Mouse (Mus musculus): ENCODE measurements at regions not wholly inside any gene's neighbourhood (a gene's known extent, or its start where the extent isn't known, plus 50 kb on each side); places are given as distances from the start of the nearest gene placed in this dataset.
"Not testable (repeated sequence)": the region's sequence is repeated elsewhere in the genome, so short reads cannot be mapped to it uniquely, and the experiment has no call there.

DNA sequence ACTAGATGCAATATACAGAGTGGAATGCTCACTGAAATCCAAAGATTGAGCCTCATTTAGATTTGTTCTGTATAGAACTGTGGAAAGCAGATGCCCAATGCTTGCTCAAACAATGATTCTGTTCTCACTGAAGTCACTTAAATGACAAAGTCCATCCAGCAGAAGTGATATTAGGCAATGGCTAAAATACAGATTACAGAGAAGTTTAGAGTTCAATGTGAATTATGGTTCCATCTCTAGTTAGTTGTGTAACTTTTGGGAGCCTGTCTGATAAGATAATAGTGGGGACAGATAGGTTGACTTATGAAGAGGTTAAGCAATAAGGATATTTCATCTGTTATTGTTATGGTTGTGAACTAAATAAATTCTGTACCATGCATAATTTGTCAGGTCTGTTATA lies 165.5 kb downstream of the Slco6d1 start:
- no peak for DNase-seq (ENCODE audit: low read depth, low spot score)

DNA sequence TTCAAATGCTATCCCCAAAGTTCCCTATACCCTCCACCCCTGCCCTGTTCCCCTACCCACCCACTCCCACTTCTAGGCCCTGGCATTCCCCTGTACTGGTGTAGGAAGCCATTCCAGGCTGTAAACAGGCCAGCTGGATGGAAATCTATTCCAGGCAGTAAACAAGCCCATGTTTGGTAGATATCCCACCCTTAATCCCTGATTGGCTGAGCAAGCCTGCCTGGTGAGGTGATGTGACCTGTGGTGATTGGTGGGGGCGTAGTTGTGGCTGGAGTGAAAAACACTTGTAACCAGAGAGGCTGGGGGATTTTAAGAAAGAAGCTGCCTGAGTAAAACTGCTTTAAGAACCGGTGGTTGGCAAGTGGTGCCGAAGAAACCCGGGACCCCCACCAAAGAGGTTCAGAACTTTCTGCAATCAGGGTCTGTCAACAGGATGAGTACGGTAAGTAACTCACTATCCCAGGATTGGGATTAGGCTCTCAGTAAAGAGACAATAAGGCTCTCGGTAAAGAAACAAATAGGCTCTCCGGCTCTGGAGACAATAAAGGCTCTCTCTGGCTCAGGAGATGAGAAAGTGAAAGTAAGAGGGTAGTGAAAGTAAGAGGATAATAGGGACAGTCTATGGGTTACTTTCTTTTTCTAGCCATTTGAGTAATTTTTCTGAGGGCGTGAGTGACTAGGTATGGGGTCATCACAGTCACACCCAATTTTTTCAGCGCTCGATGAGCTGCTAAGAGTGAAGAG lies 168.5 kb downstream of the Slco6d1 start:
- DNase-seq (ENCODE audit: low read depth, low spot score): peak; percentile 6

DNA sequence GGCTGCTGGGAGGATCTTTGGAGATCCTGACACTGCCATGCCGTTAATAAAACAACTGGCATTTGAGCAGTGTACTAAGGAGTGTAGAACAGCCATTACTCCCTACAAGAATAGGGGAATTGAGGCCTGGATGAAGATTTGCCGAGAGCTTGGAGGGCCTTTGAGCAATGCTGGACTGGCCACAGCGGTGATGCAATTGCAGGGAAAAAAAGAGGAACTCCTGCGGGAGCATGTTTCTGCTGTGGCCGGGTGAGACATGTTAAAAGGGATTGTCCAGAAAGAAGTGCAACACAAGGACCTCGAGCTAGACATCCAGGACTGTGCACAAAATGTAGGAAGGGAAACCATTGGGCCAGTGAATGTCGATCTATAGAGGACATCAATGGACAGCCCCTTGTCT lies 170.1 kb downstream of the Slco6d1 start:
- DNase-seq (ENCODE audit: low read depth, low spot score): not testable (repeated sequence)
